Mouse (Mus musculus) intestine, postnatal 0 days (tissue): ENCODE measurements around the gene Etv6. TPM values are rescaled to one million over a fixed set of nuclear protein-coding genes. Genes with fewer than 3 reads are reported as not detected.
A peak's percentile ranks its signal among the peaks of the same experiment; 100 is the strongest.

Experiments
- ATAC-seq: fragments of 200-750 bp; cut with Nextera tagmentation; 2 replicates; pipeline ENCODE4 v1.8.0; 2017; ENCODE audit warnings: mild to moderate bottlenecking, moderate TSS enrichment, moderate library complexity
- H3K27ac ChIP-seq: fragments of 300-500 bp; sonication (generic); 2 replicates; pipeline ENCODE4 v1.5.1; 2014; ENCODE audit warnings: mild to moderate bottlenecking, low read depth, low read length, moderate library complexity
- H3K27me3 ChIP-seq: fragments of 300-500 bp; sonication (generic); replicated peaks from 2 replicates; pipeline ENCODE4 v1.6.1; 2014; ENCODE audit warnings: low read length, mixed read lengths; ENCODE audit not compliant: control insufficient read depth, insufficient read depth
- H3K36me3 ChIP-seq: fragments of 300-500 bp; sonication (generic); 2 replicates; pipeline ENCODE4 v1.6.1; 2014; ENCODE audit warnings: mild to moderate bottlenecking, moderate library complexity; ENCODE audit not compliant: control insufficient read depth, insufficient read depth
- H3K4me1 ChIP-seq: fragments of 300-500 bp; sonication (generic); replicated peaks from 2 replicates; pipeline ENCODE4 v1.6.1; 2014; ENCODE audit warnings: antibody characterized with exemption, low read length, mixed read lengths; ENCODE audit not compliant: control insufficient read depth, insufficient read depth
- H3K4me2 ChIP-seq: fragments of 300-500 bp; sonication (generic); replicated peaks from 2 replicates; pipeline ENCODE4 v1.6.1; 2014; ENCODE audit warnings: low read depth, mild to moderate bottlenecking, moderate library complexity
- H3K4me3 ChIP-seq: fragments of 300-500 bp; sonication (generic); 2 replicates; pipeline ENCODE4 v1.5.1; 2014; ENCODE audit warnings: low read depth, low read length
- H3K9ac ChIP-seq: fragments of 300-500 bp; sonication (generic); 2 replicates; pipeline ENCODE4 v1.6.1; 2014; ENCODE audit warnings: mild to moderate bottlenecking, low read depth, low read length
- H3K9me3 ChIP-seq: fragments of 300-500 bp; sonication (generic); 2 replicates; pipeline ENCODE4 v1.6.1; 2016; ENCODE audit warnings: mixed run types; ENCODE audit not compliant: control insufficient read depth
- CTCF ChIP-seq: sonication (generic); IDR thresholded peaks from 2 replicates; pipeline ENCODE4 v1.5.1; 2016; ENCODE audit warnings: low read depth, mild to moderate bottlenecking, control low read depth, antibody characterized with exemption, moderate library complexity
- WGBS: fragments of 180-500 bp; shearing (Covaris S2); extraction: QIAGEN DNeasy Blood & Tissue Kit; methylation state at CpG from one replicate; pipeline ENCODE4 v1.1.7; 2014; 5-methylcytosine and 5-hydroxymethylcytosine counted together
- polyA plus RNA-seq: library from polyadenylated mRNA; unstranded; fragments of >200 nt; fragmentation: Nextera tagmentation; extraction: Ambion mirVana; gene quantifications from 2 replicates; pipeline ENCODE4 v1.2.1, GENCODE M21; 2015

Gene Etv6
- polyA plus RNA-seq, 1 experiment from 2014 or later: 7.8 TPM

DNA sequence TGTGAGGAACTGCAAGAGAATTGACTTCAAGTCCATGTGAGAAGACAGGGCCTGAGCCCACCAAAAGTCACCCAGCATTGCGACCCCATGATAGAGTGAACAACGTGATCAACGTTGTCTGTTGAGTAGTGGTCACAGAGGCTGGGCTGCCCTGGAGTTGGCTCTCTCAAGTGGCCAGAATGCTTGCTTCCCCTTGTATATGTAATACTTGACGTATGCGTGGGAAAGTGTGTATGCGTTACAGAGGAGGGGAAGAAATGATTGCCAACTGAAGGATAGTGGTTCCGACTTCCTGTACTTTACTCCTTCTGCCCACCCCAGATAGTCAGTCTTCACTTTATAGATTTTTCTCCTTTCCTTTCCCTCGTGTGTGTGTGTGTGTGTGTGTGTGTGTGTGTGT lies 59.1 kb downstream of the Etv6 start:
- Histone ChIP-seq H3K36me3 (no peaks in the 10 kb centered on the region; the same call in 1 of the 2 replicates), H3K9me3 (no peaks in the 10 kb centered on the region), H3K27me3 (no peaks in the 10 kb centered on the region), H3K9ac (no peak overlapping the region), H3K4me1 (peaks cover 5% of the 10 kb centered on the region; the same call in 1 of the 2 replicates), H3K4me3 (no peak overlapping the region), H3K4me2 (no peak overlapping the region), H3K27ac (no peak overlapping the region)
- ATAC-seq: no peak
- WGBS: 80% methylated on average over 7 of the region's 8 CpGs
- no peak for TF ChIP-seq CTCF

DNA sequence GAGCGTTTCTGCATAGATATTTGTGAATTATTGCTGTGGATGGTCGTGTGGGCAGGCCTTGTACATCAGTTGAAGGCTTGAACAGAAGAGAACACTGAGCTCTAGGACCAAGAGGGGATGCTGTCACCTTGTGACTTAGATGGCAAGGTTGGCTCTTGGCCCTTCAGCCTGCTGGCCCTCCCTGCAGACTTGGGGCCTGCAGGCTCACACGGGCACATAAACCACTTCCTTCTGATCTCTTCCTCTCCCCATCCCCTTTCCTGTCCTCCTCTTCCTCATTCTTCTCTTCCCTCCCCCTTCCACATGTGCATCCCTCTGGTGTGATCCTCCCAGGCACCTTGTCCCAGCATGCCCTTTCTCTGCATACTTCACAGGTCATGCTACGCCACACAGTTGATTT lies 60.1 kb downstream of the Etv6 start:
- WGBS: 65% methylated on average over 4 of the region's 4 CpGs
- H3K9ac ChIP-seq: no peak overlapping the region
- no peaks in the 10 kb centered on the region; the same call in 1 of the 2 replicates for H3K36me3 ChIP-seq
- no peak overlapping the region for H3K4me3 ChIP-seq
- ATAC-seq: no peak
- peaks cover 5% of the 10 kb centered on the region; the same call in 1 of the 2 replicates for H3K4me1 ChIP-seq
- no peaks in the 10 kb centered on the region for H3K9me3 ChIP-seq
- H3K27ac ChIP-seq: no peak overlapping the region
- no peak for TF ChIP-seq CTCF
- H3K27me3 ChIP-seq: no peaks in the 10 kb centered on the region
- no peak overlapping the region for H3K4me2 ChIP-seq

DNA sequence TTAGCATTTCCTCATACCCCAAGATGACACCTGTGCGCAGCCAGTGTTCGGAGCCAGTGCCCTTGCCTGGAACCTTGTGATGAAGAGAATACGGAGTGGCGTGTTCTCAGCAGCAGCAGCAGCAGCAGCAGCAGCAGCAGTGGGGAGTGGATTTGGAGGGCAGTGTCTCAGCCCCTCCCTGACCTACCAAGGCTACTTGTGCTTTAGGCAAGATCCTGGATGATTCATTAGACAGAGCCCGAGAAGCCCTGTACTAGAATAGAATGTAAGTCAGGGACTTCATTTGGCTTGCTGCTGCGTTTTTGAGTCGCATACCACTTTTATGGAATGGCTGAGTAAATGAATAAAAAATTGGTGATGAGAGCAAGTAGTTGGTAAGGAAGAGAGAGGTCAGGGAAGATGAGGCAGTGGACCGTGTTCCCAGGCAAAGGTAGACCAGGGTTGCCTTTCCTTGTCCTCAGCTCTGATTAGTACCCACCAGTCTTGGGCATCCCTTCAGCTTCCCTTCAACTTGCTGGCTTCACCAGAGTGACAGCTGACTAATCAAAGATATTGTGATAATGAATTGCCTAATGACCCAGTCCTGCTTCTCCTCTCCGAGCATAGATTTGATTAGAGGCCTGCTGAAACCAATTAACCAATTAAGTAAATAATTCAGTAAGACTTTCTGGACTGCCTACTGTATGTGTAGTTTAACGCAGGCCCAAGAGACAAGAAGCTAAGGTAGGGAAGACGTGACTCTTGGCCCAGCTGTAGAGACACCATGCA lies 64.7 kb downstream of the Etv6 start:
- Histone ChIP-seq H3K9ac (no peak overlapping the region), H3K36me3 (no peaks in the 10 kb centered on the region), H3K27me3 (no peaks in the 10 kb centered on the region), H3K9me3 (no peaks in the 10 kb centered on the region), H3K4me1 (peaks cover 13% of the 10 kb centered on the region), H3K4me2 (no peak overlapping the region), H3K4me3 (no peak overlapping the region), H3K27ac (no peak overlapping the region)
- ATAC-seq: no peak
- TF ChIP-seq CTCF: no peak
- WGBS: 80% methylated on average over 11 of the region's 11 CpGs

DNA sequence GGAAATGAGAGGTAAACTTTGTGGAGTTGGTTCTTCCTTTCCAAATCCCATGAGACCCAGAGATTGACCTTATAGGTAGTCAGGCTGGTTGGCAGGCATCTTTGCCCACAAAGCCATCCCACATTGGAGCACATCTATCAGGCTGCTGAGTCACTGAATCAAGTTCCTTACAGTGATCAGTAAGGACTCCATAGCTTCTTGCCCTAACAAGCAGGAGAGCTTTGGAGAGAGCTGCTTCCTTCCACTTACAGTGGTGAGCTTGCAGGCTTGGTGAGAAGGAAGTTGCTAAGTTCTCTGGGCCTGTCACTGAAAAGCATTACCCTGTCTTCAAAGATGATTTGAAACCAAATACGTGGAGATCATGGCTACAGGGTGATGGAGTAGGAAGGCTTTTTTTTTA lies 66.9 kb downstream of the Etv6 start:
- WGBS: 89% methylated on average over 1 of the region's 1 CpGs
- Histone ChIP-seq H3K36me3 (no peaks in the 10 kb centered on the region), H3K27ac (no peak overlapping the region), H3K4me1 (peaks cover 19% of the 10 kb centered on the region), H3K9me3 (no peaks in the 10 kb centered on the region), H3K9ac (no peak overlapping the region), H3K27me3 (no peaks in the 10 kb centered on the region), H3K4me3 (no peak overlapping the region), H3K4me2 (no peak overlapping the region)
- ATAC-seq: no peak
- TF ChIP-seq CTCF: no peak

DNA sequence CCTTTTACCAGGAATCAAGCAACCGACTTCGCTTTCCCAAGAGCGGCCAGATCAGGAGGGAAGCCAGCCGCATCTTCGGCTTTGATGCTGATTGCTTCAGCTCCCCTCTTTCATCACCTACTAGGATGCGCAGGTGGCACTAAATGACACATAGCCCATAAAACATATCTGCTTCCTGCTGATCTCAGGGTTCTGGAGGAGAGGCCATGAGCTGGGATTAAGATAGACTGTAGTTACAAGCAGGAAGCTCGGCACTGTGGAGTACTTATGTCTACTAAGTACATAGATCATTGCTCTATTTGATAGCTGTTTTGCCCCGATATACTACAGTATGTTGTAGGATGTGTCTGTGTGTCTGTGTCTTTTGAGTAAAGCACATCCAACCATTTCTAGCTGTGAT lies 68.0 kb downstream of the Etv6 start:
- 48% methylated on average over 8 of the region's 8 CpGs for WGBS
- H3K27ac ChIP-seq: 0 out of 2 replicates have a peak overlapping the region, but pooled peaks have one; percentile 41
- H3K4me2 ChIP-seq: no peak overlapping the region
- no peaks in the 10 kb centered on the region for H3K27me3 ChIP-seq
- ATAC-seq: peak; percentile 91
- no peak for TF ChIP-seq CTCF
- peaks cover 19% of the 10 kb centered on the region for H3K4me1 ChIP-seq
- no peak overlapping the region for H3K4me3 ChIP-seq
- H3K9ac ChIP-seq: no peak overlapping the region
- no peaks in the 10 kb centered on the region for H3K9me3 ChIP-seq
- no peaks in the 10 kb centered on the region; the same call in 1 of the 2 replicates for H3K36me3 ChIP-seq

DNA sequence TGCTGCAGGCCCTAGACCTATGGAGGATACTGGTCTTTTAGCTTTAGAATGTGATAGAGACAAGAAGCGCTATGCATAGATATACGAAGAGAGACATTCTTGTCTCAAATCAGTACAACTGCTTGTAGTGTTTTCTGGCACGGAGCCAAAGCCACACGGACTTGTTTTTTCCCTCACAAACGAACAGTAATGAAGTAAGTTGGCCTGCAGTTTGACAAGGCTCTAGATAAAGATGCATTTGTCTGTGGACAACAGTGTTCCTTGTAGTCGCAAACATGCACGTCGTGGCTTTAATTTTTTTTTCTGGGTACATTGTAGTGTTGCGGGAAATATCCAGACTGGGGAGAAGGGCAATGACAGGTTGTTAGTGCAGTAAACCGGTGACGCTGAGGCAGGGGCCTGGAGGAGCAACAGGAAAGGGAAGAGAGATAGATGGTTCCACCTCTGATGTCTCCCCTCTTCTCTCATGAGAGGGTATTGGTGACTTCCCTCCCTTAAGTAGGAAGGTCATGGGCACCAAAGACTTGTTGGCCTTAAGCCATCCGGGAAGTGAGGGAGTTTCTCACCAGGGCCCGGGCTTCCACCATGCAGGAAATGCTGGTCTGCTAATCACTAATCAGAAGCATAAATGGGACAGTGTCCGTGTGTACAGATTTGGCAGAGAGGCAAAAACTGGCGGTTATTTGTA lies 70.2 kb downstream of the Etv6 start:
- no peak for TF ChIP-seq CTCF
- Histone ChIP-seq H3K4me3 (no peak overlapping the region), H3K9ac (no peak overlapping the region), H3K4me1 (peaks cover 19% of the 10 kb centered on the region), H3K36me3 (no peaks in the 10 kb centered on the region; the same call in 1 of the 2 replicates), H3K27ac (peak overlapping the region; percentile 29; the same call in 1 of the 2 replicates), H3K9me3 (no peaks in the 10 kb centered on the region), H3K4me2 (no peak overlapping the region), H3K27me3 (no peaks in the 10 kb centered on the region)
- WGBS: 23% methylated on average over 15 of the region's 15 CpGs
- ATAC-seq: peak; percentile 17; the same call in 1 of the 2 replicates
